Mouse (Mus musculus) thymus, postnatal 14 days (tissue): ENCODE results near the gene Pdzd4.

ENCODE experiments used
- DNase-seq: peaks from one replicate; pipeline ENCODE4 v3.0.0; 2021

Pdzd4 gene

GRCm38 (mm10) chrX:73785666-73786065, 39.1 kb downstream of the Pdzd4 start:
- no peak for DNase-seq

GRCm38 (mm10) chrX:73782227-73782626, 42.5 kb downstream of the Pdzd4 start:
- no peak for DNase-seq

GRCm38 (mm10) chrX:73774802-73775483, 49.8 kb downstream of the Pdzd4 start:
- no peak for DNase-seq

GRCm38 (mm10) chrX:73774168-73774760, 50.5 kb downstream of the Pdzd4 start, which contains the start of gene Srpk3:
Gene Srpk3, plus strand, starts transcription at chrX:73774405.
- no peak for DNase-seq

- peak; percentile 50 for DNase-seq
Observed at GRCm38 (mm10) chrX:73767267-73767666, 57.5 kb downstream of the Pdzd4 start.

GRCm38 (mm10) chrX:73765311-73765710, 59.5 kb downstream of the Pdzd4 start:
- DNase-seq, result no peak

GRCm38 (mm10) chrX:73758611-73759290, 66.0 kb downstream of the Pdzd4 start:
- DNase-seq, result no peak

- DNase-seq, result no peak
Observed at GRCm38 (mm10) chrX:73756334-73757140, 68.2 kb downstream of the Pdzd4 start, which contains the start of gene Plxnb3. Gene Plxnb3, plus strand, starts transcription at chrX:73757090.

GRCm38 (mm10) chrX:73748977-73749376, 75.8 kb downstream of the Pdzd4 start:
- no peak for DNase-seq

GRCm38 (mm10) chrX:73744774-73745481, 79.8 kb downstream of the Pdzd4 start:
- no peak for DNase-seq
